Mouse (Mus musculus) MEL (cell line): Measurements from ENCODE around the gene Ublcp1. TPM values are rescaled to one million over a fixed set of nuclear protein-coding genes. Genes with fewer than 3 reads are reported as not detected.

ENCODE experiments used
- DNase-seq: peaks from one replicate; pipeline ENCODE4 v3.0.0; 2011; ENCODE audit warnings: low read depth, low spot score
- H3K27ac ChIP-seq: 2 replicates; pipeline ENCODE4 v1.5.1; 2012; ENCODE audit warnings: low read depth, mild to moderate bottlenecking, control low read depth, low read length, moderate library complexity; ENCODE audit not compliant: control insufficient read depth
- H3K27me3 ChIP-seq, 2 experiments: fragments of 150-350 bp in 1 of 2; sonication (generic) in 1 of 2; 2 replicates each; pipeline ENCODE4 v1.6.1; 2012; ENCODE audit warnings: low read length in 2 of 2, mild to moderate bottlenecking in 2 of 2, improper control_type of control experiment in 1 of 2, moderate library complexity in 1 of 2; ENCODE audit not compliant: insufficient read depth in 2 of 2, control insufficient read depth in 1 of 2
- H3K36me3 ChIP-seq, 2 experiments: 2 replicates each; pipeline ENCODE4 v1.6.1; 2012 to 2014; ENCODE audit warnings: low read length in 2 of 2, improper control_type of control experiment in 1 of 2, inconsistent platforms in 1 of 2, mild to moderate bottlenecking in 1 of 2; ENCODE audit not compliant: insufficient read depth in 2 of 2, control insufficient read depth in 1 of 2
- H3K4me1 ChIP-seq, 2 experiments: fragments of 150-350 bp in 1 of 2; sonication (generic) in 1 of 2; 2 replicates each; pipeline ENCODE4 v1.6.1; 2012; ENCODE audit warnings: low read length in 2 of 2, improper control_type of control experiment in 1 of 2, mild to moderate bottlenecking in 1 of 2; ENCODE audit not compliant: insufficient read depth in 2 of 2, control insufficient read depth in 1 of 2
- H3K4me3 ChIP-seq, 2 experiments: fragments of 150-350 bp in 1 of 2; sonication (generic) in 1 of 2; 2 replicates each; pipeline ENCODE4 v1.5.1; 2012; ENCODE audit warnings: low read depth in 2 of 2, low read length in 2 of 2, mild to moderate bottlenecking in 2 of 2, moderate library complexity in 2 of 2, control low read depth in 1 of 2, improper control_type of control experiment in 1 of 2; ENCODE audit not compliant: control insufficient read depth in 1 of 2, insufficient read depth in 1 of 2
- H3K79me2 ChIP-seq: 2 replicates; pipeline ENCODE4 v1.6.1; 2012; ENCODE audit warnings: mild to moderate bottlenecking, low read length, moderate library complexity; ENCODE audit not compliant: control insufficient read depth, poor library complexity, insufficient read depth
- H3K9ac ChIP-seq: 2 replicates; pipeline ENCODE4 v1.6.1; 2012; ENCODE audit warnings: low read depth, mild to moderate bottlenecking, control low read depth, low read length, moderate library complexity; ENCODE audit not compliant: control insufficient read depth, poor library complexity, severe bottlenecking
- H3K9me3 ChIP-seq: fragments of 150-350 bp; sonication (generic); replicated peaks from 2 replicates; pipeline ENCODE4 v1.6.1; 2012; ENCODE audit warnings: mild to moderate bottlenecking, low read length, improper control_type of control experiment, moderate library complexity; ENCODE audit not compliant: insufficient read depth
- CHD2 ChIP-seq: IDR thresholded peaks from 2 replicates; pipeline ENCODE4 v1.6.1; 2011; ENCODE audit warnings: low read length, improper control_type of control experiment
- CTCF ChIP-seq, 3 experiments: IDR thresholded peaks in 2 of 3; conservative IDR thresholded peaks in 1 of 3; 2 replicates each; pipeline ENCODE4 v1.5.1; 2011 to 2012; ENCODE audit warnings: low read length in 3 of 3, low read depth in 2 of 3, mild to moderate bottlenecking in 2 of 3, improper control_type of control experiment in 1 of 3, inconsistent platforms in 1 of 3, mixed read lengths in 1 of 3, moderate library complexity in 1 of 3; ENCODE audit not compliant: control insufficient read depth in 1 of 3, insufficient read depth in 1 of 3, poor library complexity in 1 of 3, severe bottlenecking in 1 of 3
- E2F4 ChIP-seq: IDR thresholded peaks from 2 replicates; pipeline ENCODE4 v1.6.1; 2011; ENCODE audit warnings: low read depth, low read length, improper control_type of control experiment, borderline replicate concordance
- ETS1 ChIP-seq: IDR thresholded peaks from 2 replicates; pipeline ENCODE4 v1.6.1; 2012; ENCODE audit warnings: low read depth, mild to moderate bottlenecking, inconsistent platforms, low read length, improper control_type of control experiment, moderate library complexity
- GABPA ChIP-seq: IDR thresholded peaks from 2 replicates; pipeline ENCODE4 v1.6.1; 2012; ENCODE audit warnings: low read depth, mild to moderate bottlenecking, inconsistent platforms, low read length, improper control_type of control experiment, moderate library complexity
- GATA1 ChIP-seq: IDR thresholded peaks from 2 replicates; pipeline ENCODE4 v1.6.1; 2011; ENCODE audit warnings: low read depth, low read length, improper control_type of control experiment
- JUND ChIP-seq: IDR thresholded peaks from 2 replicates; pipeline ENCODE4 v1.6.1; 2011; ENCODE audit warnings: low read depth, mild to moderate bottlenecking, improper control_type of control experiment, low read length
- MAZ ChIP-seq: IDR thresholded peaks from 2 replicates; pipeline ENCODE4 v1.6.1; 2012; ENCODE audit warnings: low read depth, mild to moderate bottlenecking, inconsistent platforms, low read length, improper control_type of control experiment
- MEF2A ChIP-seq: IDR thresholded peaks from 2 replicates; pipeline ENCODE4 v1.6.1; 2014; ENCODE audit warnings: low read depth, mild to moderate bottlenecking, inconsistent platforms, low read length, improper control_type of control experiment; ENCODE audit not compliant: poor library complexity, insufficient replicate concordance, severe bottlenecking; ENCODE audit errors: extremely low read depth
- MXI1 ChIP-seq: IDR thresholded peaks from 2 replicates; pipeline ENCODE4 v1.6.1; 2011; ENCODE audit warnings: mild to moderate bottlenecking, low read depth, low read length, improper control_type of control experiment
- MYB ChIP-seq: IDR thresholded peaks from 2 replicates; pipeline ENCODE4 v1.6.1; 2011; ENCODE audit warnings: mild to moderate bottlenecking, low read depth, low read length, improper control_type of control experiment
- MYC ChIP-seq: IDR thresholded peaks from 2 replicates; pipeline ENCODE4 v1.6.1; 2011; ENCODE audit warnings: low read depth, mild to moderate bottlenecking, low read length, improper control_type of control experiment, moderate library complexity
- NRF1 ChIP-seq: IDR thresholded peaks from 2 replicates; pipeline ENCODE4 v1.6.1; 2014; ENCODE audit warnings: low read depth, mild to moderate bottlenecking, inconsistent platforms, low read length, improper control_type of control experiment, moderate library complexity; ENCODE audit not compliant: poor library complexity, insufficient read depth, severe bottlenecking
- POLR2A ChIP-seq, 2 experiments: IDR thresholded peaks; 2 replicates each; pipeline ENCODE4 v1.6.1; 2011 to 2012; ENCODE audit warnings: low read length in 2 of 2, mild to moderate bottlenecking in 2 of 2, control low read depth in 1 of 2, improper control_type of control experiment in 1 of 2, low read depth in 1 of 2, moderate library complexity in 1 of 2; ENCODE audit not compliant: control insufficient read depth in 1 of 2, insufficient read depth in 1 of 2, poor library complexity in 1 of 2
- POLR2AphosphoS2 ChIP-seq: IDR thresholded peaks from 2 replicates; pipeline ENCODE4 v1.6.1; 2011; ENCODE audit warnings: low read length, improper control_type of control experiment
- RAD21 ChIP-seq: IDR thresholded peaks from 2 replicates; pipeline ENCODE4 v1.6.1; 2011; ENCODE audit warnings: mild to moderate bottlenecking, low read depth, low read length, improper control_type of control experiment
- SMC3 ChIP-seq: IDR thresholded peaks from 2 replicates; pipeline ENCODE4 v1.6.1; 2011; ENCODE audit warnings: low read depth, low read length, improper control_type of control experiment
- ZC3H11A ChIP-seq: IDR thresholded peaks from 2 replicates; pipeline ENCODE4 v1.6.1; 2012; ENCODE audit warnings: low read depth, mild to moderate bottlenecking, inconsistent platforms, low read length, improper control_type of control experiment
- ZMIZ1 ChIP-seq: IDR thresholded peaks from 2 replicates; pipeline ENCODE4 v1.6.1; 2012; ENCODE audit warnings: low read depth, mild to moderate bottlenecking, inconsistent platforms, low read length, improper control_type of control experiment, moderate library complexity
- ZNF384 ChIP-seq: IDR thresholded peaks from 2 replicates; pipeline ENCODE4 v1.6.1; 2012; ENCODE audit warnings: low read depth, mild to moderate bottlenecking, inconsistent platforms, low read length, improper control_type of control experiment
- polyA plus RNA-seq, 2 experiments: library from polyadenylated mRNA; stranded (reverse) in 1 of 2; unstranded in 1 of 2; fragments of >175 nt in 1 of 2; fragments of >200 nt in 1 of 2; gene quantifications; 2 replicates each; pipeline versions ENCODE4 v1.2.1 to v1.2.4; 2012; ENCODE audit warnings: low replicate concordance in 2 of 2, low read depth in 1 of 2; ENCODE audit not compliant: insufficient read length in 2 of 2, insufficient read depth in 1 of 2, missing spikeins in 1 of 2
- total RNA-seq: library from RNA; depleted of rRNA; stranded (reverse); fragments of 300-350 nt; gene quantifications from 2 replicates; pipeline ENCODE4 v1.2.3, GENCODE M21; 2012

The Ublcp1 gene
- total and polyA plus RNA-seq, 3 experiments = 21.1 to 22.2 TPM; not detected in 1

DNA sequence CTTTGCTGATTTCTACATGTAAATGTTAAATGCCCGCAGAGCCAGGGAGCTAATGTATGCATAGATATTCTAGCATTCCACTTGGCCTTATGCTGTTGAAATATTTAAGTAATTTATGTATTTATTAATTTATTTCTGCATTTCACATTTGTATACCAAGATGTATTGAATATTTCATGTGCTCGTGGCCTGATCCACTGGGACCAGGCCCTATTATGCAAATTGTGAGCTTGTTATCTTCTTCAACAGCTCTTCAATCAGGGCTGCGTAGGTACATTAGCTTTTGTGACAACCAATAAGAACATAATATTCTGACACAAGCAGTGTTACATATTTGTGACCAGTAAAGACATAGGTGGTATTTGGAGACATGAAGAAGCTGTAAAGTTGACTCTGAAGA, 56.9 kb downstream of the Ublcp1 start:
- Histone ChIP-seq H3K27ac (no peak overlapping the region), H3K79me2 (no peaks in the 10 kb centered on the region), H3K9ac (no peak overlapping the region), H3K27me3 (peaks cover 5 to 6% of the 10 kb centered on the region in 2 experiments), H3K4me3 (no peak overlapping the region), H3K36me3 (no peaks in the 10 kb centered on the region), H3K9me3 (no peaks in the 10 kb centered on the region), H3K4me1 (peaks cover 0 to 8% of the 10 kb centered on the region in 2 experiments; a peak in 2 of 4 replicates)
- DNase-seq = no peak
- no peak for TF ChIP-seq ETS1

DNA sequence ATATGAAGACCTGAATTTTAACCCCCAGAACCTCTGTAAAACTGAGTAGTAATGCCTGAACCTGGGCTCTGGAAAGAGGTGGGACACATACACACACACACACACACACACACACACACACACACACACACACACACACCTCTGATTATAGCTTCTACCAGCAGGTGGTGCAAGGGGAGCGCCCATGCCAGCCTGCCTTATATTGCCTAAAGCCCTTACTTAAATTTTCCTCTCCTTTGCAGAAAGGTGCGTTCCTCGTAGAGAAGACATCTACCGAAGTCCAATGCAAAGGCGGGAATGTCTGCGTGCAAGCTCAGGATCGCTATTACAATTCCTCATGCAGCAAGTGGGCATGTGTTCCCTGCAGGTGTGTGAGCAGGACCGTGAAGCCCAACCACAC, 58.0 kb downstream of the Ublcp1 start:
- no peaks in the 10 kb centered on the region for H3K9me3 ChIP-seq
- TF ChIP-seq MXI1 = no peak
- no peak for TF ChIP-seq POLR2A (IDR thresholded peaks at IDR 0.05; ENCODE audit: control insufficient read depth in 1 of 2, insufficient read depth in 1 of 2, low read depth in 1 of 2, low read length in 2 of 2, poor library complexity in 1 of 2)
- no peak for TF ChIP-seq ZMIZ1
- peak; percentile 62 for TF ChIP-seq ZC3H11A
- TF ChIP-seq POLR2AphosphoS2 = no peak
- no peak for TF ChIP-seq CHD2
- no peak for TF ChIP-seq NRF1
- TF ChIP-seq GABPA = no peak
- no peak for TF ChIP-seq E2F4
- no peak for TF ChIP-seq ETS1
- TF ChIP-seq CTCF (IDR thresholded peaks at IDR 0.05 in 2 of 3, conservative IDR thresholded peaks at IDR 0.05 in 1 of 3; ENCODE audit: control insufficient read depth in 1 of 3, insufficient read depth in 1 of 3, low read depth in 2 of 3, low read length in 3 of 3, poor library complexity in 1 of 3, severe bottlenecking in 1 of 3) = peak in 2 of 3 experiments; percentile 64 to 65; a peak in 4 of 6 replicates
- TF ChIP-seq MAZ = no peak
- peak; percentile 74 for TF ChIP-seq SMC3
- no peak for TF ChIP-seq GATA1
- peak; percentile 63 for TF ChIP-seq RAD21
- no peak overlapping the region for H3K9ac ChIP-seq
- peaks cover 6% of the 10 kb centered on the region in 2 experiments for H3K27me3 ChIP-seq
- peak; percentile 35 for DNase-seq
- H3K79me2 ChIP-seq = no peaks in the 10 kb centered on the region
- H3K4me3 ChIP-seq = no peak overlapping the region
- H3K36me3 ChIP-seq = no peaks in the 10 kb centered on the region
- H3K27ac ChIP-seq = no peak overlapping the region
- H3K4me1 ChIP-seq = peaks cover 0 to 8% of the 10 kb centered on the region in 2 experiments; a peak in 2 of 4 replicates

GRCm38 (mm10) chr11:44410413-44410812, 59.9 kb downstream of the Ublcp1 start:
- Histone ChIP-seq H3K4me3 (no peak overlapping the region), H3K9me3 (no peaks in the 10 kb centered on the region), H3K27me3 (peaks cover 9 to 11% of the 10 kb centered on the region in 2 experiments), H3K36me3 (no peaks in the 10 kb centered on the region), H3K79me2 (no peaks in the 10 kb centered on the region), H3K4me1 (peaks cover 0 to 8% of the 10 kb centered on the region in 2 experiments; a peak in 2 of 4 replicates), H3K27ac (no peak overlapping the region), H3K9ac (no peak overlapping the region)
- no peak for TF ChIP-seq JUND
- no peak for TF ChIP-seq ZNF384
- no peak for TF ChIP-seq MYB
- no peak for TF ChIP-seq MEF2A
- no peak for TF ChIP-seq MYC
- no peak for TF ChIP-seq GATA1
- peak; percentile 34 for DNase-seq
